Mouse (Mus musculus): ENCODE results near the gene Bag6. TPM values are rescaled to one million over a fixed set of nuclear protein-coding genes. Genes with fewer than 3 reads are reported as not detected.

Bag6 gene
- polyA plus RNA-seq, 1 experiment: 271 TPM

DNA sequence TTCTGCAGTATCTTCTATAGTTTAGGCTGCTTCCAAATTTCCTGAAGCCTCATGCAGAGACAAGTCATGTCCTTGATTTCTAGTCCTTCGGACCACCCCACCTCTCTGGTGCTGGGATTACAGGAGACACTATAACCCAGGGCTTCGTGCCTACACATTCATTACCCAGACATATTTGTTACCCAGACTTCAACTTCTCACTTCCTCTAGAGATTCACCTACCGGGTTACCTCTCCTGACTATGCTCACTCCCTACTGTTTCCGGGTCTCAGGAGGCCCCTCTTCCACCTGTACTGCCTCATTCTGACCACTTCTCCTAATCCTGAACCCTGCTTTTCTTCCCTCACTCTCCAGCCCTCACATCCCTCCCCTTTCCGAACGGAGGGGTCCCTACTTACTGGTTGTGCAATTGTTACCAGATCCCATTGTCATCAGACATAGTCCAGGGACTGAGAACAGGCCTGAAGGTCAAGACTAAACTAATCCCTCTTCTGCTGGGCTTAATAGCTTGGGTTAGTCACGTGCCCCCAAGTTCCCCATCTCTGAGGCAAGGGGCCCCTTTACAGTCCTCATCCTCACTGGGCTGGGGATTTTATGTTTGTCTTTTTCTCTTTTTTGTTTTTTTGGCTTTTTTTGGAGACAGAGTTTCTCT is 53.1 kb downstream of the Bag6 start, which contains the start of gene Lst1:
Gene Lst1, minus strand, starts transcription at position 481 of the 652 bp plus-strand sequence.
- H3K4me2 ChIP-seq (ENCODE audit: low read depth): no peak within 1 kb of the TSS
- H3K79me2 ChIP-seq (ENCODE audit: control insufficient read depth, insufficient read depth): no peaks in the 10 kb centered on the region
- H3K4me3 ChIP-seq: no peak within 1 kb of the TSS
- no peak for TF ChIP-seq REST (IDR thresholded peaks at IDR 0.05; ENCODE audit: insufficient read depth, insufficient read length)
- TF ChIP-seq TCF12 (IDR thresholded peaks at IDR 0.05; ENCODE audit: insufficient read depth, poor library complexity, severe bottlenecking): no peak
- no peak for TF ChIP-seq CEBPB (IDR thresholded peaks at IDR 0.05; ENCODE audit: insufficient read depth, poor library complexity, severe bottlenecking)
- TF ChIP-seq SRF (IDR thresholded peaks at IDR 0.05; ENCODE audit: control insufficient read depth, insufficient read length, low read depth): no peak
- no peak for TF ChIP-seq POLR2A (IDR thresholded peaks at IDR 0.05; ENCODE audit: insufficient read length, low read depth)
- TF ChIP-seq E2F4 (IDR thresholded peaks at IDR 0.05; ENCODE audit: insufficient read depth): no peak
- no peak for TF ChIP-seq MYOG (IDR thresholded peaks at IDR 0.05; ENCODE audit: control insufficient read depth in 1 of 3, insufficient read depth in 1 of 3, insufficient read length in 2 of 3, low read depth in 2 of 3)
- TF ChIP-seq TCF3 (IDR thresholded peaks at IDR 0.05; ENCODE audit: insufficient read length, low read depth): no peak
- TF ChIP-seq USF1 (IDR thresholded peaks at IDR 0.05; ENCODE audit: low read depth): no peak
- TF ChIP-seq MYOD1 (IDR thresholded peaks at IDR 0.05; ENCODE audit: control insufficient read depth in 1 of 3, insufficient read length in 2 of 3, low read depth in 2 of 3): no peak
- TF ChIP-seq MAX (IDR thresholded peaks at IDR 0.05; ENCODE audit: low read depth): no peak
- no peak for TF ChIP-seq POLR2AphosphoS2 (IDR thresholded peaks at IDR 0.05; ENCODE audit: insufficient read length, low read depth)
- H3K27me3 ChIP-seq (ENCODE audit: control insufficient read depth, insufficient read depth, insufficient read length): no peaks in the 10 kb centered on the region
- H3K36me3 ChIP-seq (ENCODE audit: control insufficient read depth, insufficient read depth): no peaks in the 10 kb centered on the region
- no peak within 1 kb of the TSS for H3ac ChIP-seq (ENCODE audit: control insufficient read depth, insufficient read length)

DNA sequence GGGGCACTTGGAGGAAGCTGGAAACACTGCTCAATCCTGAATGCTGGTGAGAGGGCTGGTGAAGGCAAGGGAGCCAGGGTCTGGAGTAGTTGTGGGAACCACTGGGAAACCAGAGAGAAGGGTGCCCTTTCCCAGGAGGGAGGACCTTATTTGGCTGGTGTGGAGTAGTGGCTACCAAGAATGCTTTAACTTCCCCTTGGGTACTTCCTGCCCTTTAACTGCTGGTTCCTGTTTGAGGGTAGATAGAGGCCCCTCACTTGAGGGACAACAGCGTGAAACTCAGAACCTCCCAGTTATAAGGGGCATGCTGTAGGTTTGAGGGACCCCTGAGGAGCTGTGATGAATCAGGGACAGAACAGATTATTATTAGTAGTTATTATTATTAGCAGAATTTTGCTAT is 54.2 kb downstream of the Bag6 start:
- H3K36me3 ChIP-seq (ENCODE audit: control insufficient read depth, insufficient read depth): no peaks in the 10 kb centered on the region
- no peak for TF ChIP-seq E2F4 (IDR thresholded peaks at IDR 0.05; ENCODE audit: insufficient read depth)
- no peak for TF ChIP-seq MYOG (IDR thresholded peaks at IDR 0.05; ENCODE audit: control insufficient read depth in 1 of 3, insufficient read depth in 1 of 3, insufficient read length in 2 of 3, low read depth in 2 of 3)
- TF ChIP-seq MAX (IDR thresholded peaks at IDR 0.05; ENCODE audit: low read depth): no peak
- TF ChIP-seq SRF (IDR thresholded peaks at IDR 0.05; ENCODE audit: control insufficient read depth, insufficient read length, low read depth): no peak
- no peak for TF ChIP-seq CEBPB (IDR thresholded peaks at IDR 0.05; ENCODE audit: insufficient read depth, poor library complexity, severe bottlenecking)
- no peak for TF ChIP-seq USF1 (IDR thresholded peaks at IDR 0.05; ENCODE audit: low read depth)
- no peak for TF ChIP-seq POLR2AphosphoS2 (IDR thresholded peaks at IDR 0.05; ENCODE audit: insufficient read length, low read depth)
- TF ChIP-seq MYOD1 (IDR thresholded peaks at IDR 0.05; ENCODE audit: control insufficient read depth in 1 of 3, insufficient read length in 2 of 3, low read depth in 2 of 3): no peak
- no peak for TF ChIP-seq TCF12 (IDR thresholded peaks at IDR 0.05; ENCODE audit: insufficient read depth, poor library complexity, severe bottlenecking)
- TF ChIP-seq REST (IDR thresholded peaks at IDR 0.05; ENCODE audit: insufficient read depth, insufficient read length): no peak
- TF ChIP-seq TCF3 (IDR thresholded peaks at IDR 0.05; ENCODE audit: insufficient read length, low read depth): no peak
- no peak for TF ChIP-seq POLR2A (IDR thresholded peaks at IDR 0.05; ENCODE audit: insufficient read length, low read depth)
- H3ac ChIP-seq (ENCODE audit: control insufficient read depth, insufficient read length): no peak overlapping the region
- H3K27me3 ChIP-seq (ENCODE audit: control insufficient read depth, insufficient read depth, insufficient read length): no peaks in the 10 kb centered on the region
- no peak overlapping the region for H3K4me2 ChIP-seq (ENCODE audit: low read depth)
- no peak overlapping the region for H3K4me3 ChIP-seq
- no peaks in the 10 kb centered on the region for H3K79me2 ChIP-seq (ENCODE audit: control insufficient read depth, insufficient read depth)

DNA sequence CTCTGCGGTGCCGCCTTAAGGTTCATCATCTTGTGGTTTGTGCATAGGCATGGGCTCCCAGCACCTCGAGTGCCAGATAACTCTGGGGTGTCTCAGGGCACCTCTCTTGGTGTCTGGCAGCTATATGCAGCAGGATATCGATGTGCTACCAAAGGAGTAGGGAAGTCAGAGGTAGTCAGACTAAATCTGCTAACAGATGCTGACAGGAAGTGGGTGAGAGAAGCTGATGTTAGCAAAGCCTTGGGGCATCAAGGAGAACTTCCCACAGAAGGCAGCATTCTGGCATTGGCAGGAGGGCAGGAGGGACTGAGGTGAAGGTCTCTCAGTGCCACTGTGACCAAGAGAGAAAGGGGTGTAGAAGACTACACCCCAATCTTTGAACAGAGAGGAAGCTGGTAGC is 55.1 kb downstream of the Bag6 start:
- Histone ChIP-seq H3K79me2 (ENCODE audit: control insufficient read depth, insufficient read depth) (no peaks in the 10 kb centered on the region), H3K4me2 (ENCODE audit: low read depth) (no peak overlapping the region), H3K27me3 (ENCODE audit: control insufficient read depth, insufficient read depth, insufficient read length) (no peaks in the 10 kb centered on the region), H3K36me3 (ENCODE audit: control insufficient read depth, insufficient read depth) (no peaks in the 10 kb centered on the region), H3K4me3 (no peak overlapping the region), H3ac (ENCODE audit: control insufficient read depth, insufficient read length) (no peak overlapping the region)
- TF ChIP-seq SRF (IDR thresholded peaks at IDR 0.05; ENCODE audit: control insufficient read depth, insufficient read length, low read depth): no peak
- TF ChIP-seq USF1 (IDR thresholded peaks at IDR 0.05; ENCODE audit: low read depth): no peak
- TF ChIP-seq E2F4 (IDR thresholded peaks at IDR 0.05; ENCODE audit: insufficient read depth): no peak
- no peak for TF ChIP-seq MYOG (IDR thresholded peaks at IDR 0.05; ENCODE audit: control insufficient read depth in 1 of 3, insufficient read depth in 1 of 3, insufficient read length in 2 of 3, low read depth in 2 of 3)
- no peak for TF ChIP-seq TCF12 (IDR thresholded peaks at IDR 0.05; ENCODE audit: insufficient read depth, poor library complexity, severe bottlenecking)
- TF ChIP-seq TCF3 (IDR thresholded peaks at IDR 0.05; ENCODE audit: insufficient read length, low read depth): no peak
- TF ChIP-seq POLR2A (IDR thresholded peaks at IDR 0.05; ENCODE audit: insufficient read length, low read depth): no peak
- no peak for TF ChIP-seq MAX (IDR thresholded peaks at IDR 0.05; ENCODE audit: low read depth)
- no peak for TF ChIP-seq CEBPB (IDR thresholded peaks at IDR 0.05; ENCODE audit: insufficient read depth, poor library complexity, severe bottlenecking)
- no peak for TF ChIP-seq REST (IDR thresholded peaks at IDR 0.05; ENCODE audit: insufficient read depth, insufficient read length)
- no peak for TF ChIP-seq MYOD1 (IDR thresholded peaks at IDR 0.05; ENCODE audit: control insufficient read depth in 1 of 3, insufficient read length in 2 of 3, low read depth in 2 of 3)
- TF ChIP-seq POLR2AphosphoS2 (IDR thresholded peaks at IDR 0.05; ENCODE audit: insufficient read length, low read depth): no peak

DNA sequence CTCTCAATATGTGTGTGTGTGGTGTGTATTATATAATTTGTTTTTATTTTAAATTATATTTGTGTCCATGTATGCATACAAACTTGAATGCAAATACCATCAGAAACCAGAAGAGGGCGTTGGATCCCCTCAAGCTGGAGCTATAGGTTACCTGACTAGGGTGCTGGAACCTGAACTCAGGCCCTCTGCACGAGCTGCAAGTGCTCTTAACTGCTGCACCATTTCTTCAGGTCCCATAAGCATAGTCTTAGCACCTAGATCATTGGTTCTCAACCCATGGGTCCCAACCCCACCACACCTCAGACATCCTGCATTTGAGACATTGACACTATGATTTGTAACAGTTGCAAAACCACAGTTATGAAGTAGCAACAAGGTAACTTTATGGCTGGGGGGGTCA is 56.7 kb downstream of the Bag6 start:
- no peaks in the 10 kb centered on the region for H3K36me3 ChIP-seq (ENCODE audit: control insufficient read depth, insufficient read depth)
- no peak overlapping the region for H3K4me2 ChIP-seq (ENCODE audit: low read depth)
- TF ChIP-seq CEBPB (IDR thresholded peaks at IDR 0.05; ENCODE audit: insufficient read depth, poor library complexity, severe bottlenecking) (no peak), MAX (IDR thresholded peaks at IDR 0.05; ENCODE audit: low read depth) (no peak)
- H3K79me2 ChIP-seq (ENCODE audit: control insufficient read depth, insufficient read depth): no peaks in the 10 kb centered on the region
- H3ac ChIP-seq (ENCODE audit: control insufficient read depth, insufficient read length): no peak overlapping the region
- H3K4me3 ChIP-seq: no peak overlapping the region
- H3K27me3 ChIP-seq (ENCODE audit: control insufficient read depth, insufficient read depth, insufficient read length): no peaks in the 10 kb centered on the region

DNA sequence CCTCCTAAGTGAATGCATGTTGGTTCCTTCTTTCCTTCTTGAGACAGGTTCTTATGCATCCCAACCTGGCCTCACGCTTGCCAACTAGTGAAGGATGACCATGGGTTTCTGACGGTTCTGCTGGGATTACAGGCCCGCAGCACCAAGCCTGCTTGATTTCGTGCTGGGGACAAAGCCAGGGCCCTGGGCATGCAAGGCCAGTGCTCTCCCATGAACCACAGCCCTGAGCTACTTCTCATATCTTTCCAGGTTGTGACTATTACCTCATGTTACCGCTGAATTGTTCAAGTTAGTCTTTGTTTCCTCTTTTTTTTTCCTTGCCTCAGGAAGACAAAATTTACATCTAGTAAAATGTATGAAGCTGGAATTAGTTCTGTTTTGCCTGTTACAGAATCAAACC is 57.9 kb downstream of the Bag6 start:
- Histone ChIP-seq H3K36me3 (ENCODE audit: control insufficient read depth, insufficient read depth) (no peaks in the 10 kb centered on the region), H3K79me2 (ENCODE audit: control insufficient read depth, insufficient read depth) (no peaks in the 10 kb centered on the region), H3K4me2 (ENCODE audit: low read depth) (no peak overlapping the region), H3K4me3 (no peak overlapping the region), H3ac (ENCODE audit: control insufficient read depth, insufficient read length) (no peak overlapping the region), H3K27me3 (ENCODE audit: control insufficient read depth, insufficient read depth, insufficient read length) (no peaks in the 10 kb centered on the region)
- TF ChIP-seq POLR2A (IDR thresholded peaks at IDR 0.05; ENCODE audit: insufficient read length, low read depth): no peak
- no peak for TF ChIP-seq TCF3 (IDR thresholded peaks at IDR 0.05; ENCODE audit: insufficient read length, low read depth)
- TF ChIP-seq E2F4 (IDR thresholded peaks at IDR 0.05; ENCODE audit: insufficient read depth): no peak
- no peak for TF ChIP-seq CEBPB (IDR thresholded peaks at IDR 0.05; ENCODE audit: insufficient read depth, poor library complexity, severe bottlenecking)
- no peak for TF ChIP-seq POLR2AphosphoS2 (IDR thresholded peaks at IDR 0.05; ENCODE audit: insufficient read length, low read depth)
- TF ChIP-seq SRF (IDR thresholded peaks at IDR 0.05; ENCODE audit: control insufficient read depth, insufficient read length, low read depth): no peak
- no peak for TF ChIP-seq REST (IDR thresholded peaks at IDR 0.05; ENCODE audit: insufficient read depth, insufficient read length)
- TF ChIP-seq USF1 (IDR thresholded peaks at IDR 0.05; ENCODE audit: low read depth): no peak
- TF ChIP-seq MAX (IDR thresholded peaks at IDR 0.05; ENCODE audit: low read depth): no peak

Measured in myocyte (in vitro differentiated cells).